Mouse (Mus musculus) testis, adult 2 months (tissue): ENCODE measurements around the gene Hand1.

Source experiments
- CTCF ChIP-seq: fragments of 200-500 bp; IDR thresholded peaks from 2 replicates; pipeline ENCODE4 v1.5.1; 2012; ENCODE audit warnings: low read depth, mild to moderate bottlenecking, inconsistent platforms, low read length, moderate library complexity; ENCODE audit not compliant: control insufficient read depth, insufficient read depth, insufficient replicate concordance
- POLR2A ChIP-seq: fragments of 200-500 bp; IDR thresholded peaks from 2 replicates; pipeline ENCODE4 v1.6.1; 2012; ENCODE audit warnings: low read depth, mild to moderate bottlenecking, inconsistent platforms, low read length, moderate library complexity; ENCODE audit not compliant: control insufficient read depth

- TF ChIP-seq CTCF = no peak
- no peak for TF ChIP-seq POLR2A
Measured at GRCm38 (mm10) chr11:57836401-57836800, 3.8 kb upstream of the Hand1 start.
